Mouse (Mus musculus): ENCODE data around the gene Rad51b. TPM values are rescaled to one million over a fixed set of nuclear protein-coding genes. Genes with fewer than 3 reads are reported as not detected.

The Rad51b gene
- total and polyA plus RNA-seq, 3 experiments = 6.5 to 8.6 (median 8.5) TPM

- Histone ChIP-seq H3K4me1 (ENCODE audit: control insufficient read depth in 1 of 2, insufficient read depth in 2 of 2) (peaks cover 21 to 77% of the 10 kb centered on the region in 2 experiments), H3K9me3 (replicated peaks; ENCODE audit: low read length) (no peaks in the 10 kb centered on the region), H3K79me2 (replicated peaks; ENCODE audit: control insufficient read depth, extremely low read depth, insufficient read depth, poor library complexity, severe bottlenecking) (no peaks in the 10 kb centered on the region), H3K27ac (ENCODE audit: insufficient read depth, low read depth) (peak overlapping the region; percentile 60; the same call in 1 of the 2 replicates), H3K27me3 (replicated peaks) (no peaks in the 10 kb centered on the region), H3K36me3 (replicated peaks in 1 of 2; ENCODE audit: control insufficient read depth in 1 of 2, insufficient read depth in 1 of 2, low read length in 1 of 2) (no peaks in the 10 kb centered on the region), H3K4me2 (ENCODE audit: insufficient read depth, low read depth, poor library complexity, severe bottlenecking) (no peak overlapping the region), H3K4me3 (replicated peaks in 1 of 3; ENCODE audit: low read depth in 2 of 3, low read length in 2 of 3, poor library complexity in 1 of 3) (no peak overlapping the region), H3K9ac (ENCODE audit: insufficient read depth, low read depth) (peak overlapping the region; percentile 56; the same call in 1 of the 2 replicates)
- dilution Hi-C loops (cut with MboI; ENCODE audit: extremely low pct_ligation_motif_present, extremely low pct_unique_long_range_greater_than_20kb, low sequenced_read_pairs) = no loop called here
- DNase-seq (ENCODE audit: extremely low read depth) = no peak
- in situ Hi-C loops (cut with MboI; ENCODE audit: low pct_ligation_motif_present, low pct_unique_long_range_greater_than_20kb, low sequenced_read_pairs) = no loop called here
- no peak for TF ChIP-seq ZNF384 (IDR thresholded peaks at IDR 0.05; ENCODE audit: low read depth, low read length)
- TF ChIP-seq RAD21 (IDR thresholded peaks at IDR 0.05; ENCODE audit: low read depth, low read length) = no peak
- no peak for TF ChIP-seq RCOR1 (conservative IDR thresholded peaks at IDR 0.05; ENCODE audit: low read depth, low read length)
- no peak for TF ChIP-seq MAX (IDR thresholded peaks at IDR 0.05; ENCODE audit: low read length)
- TF ChIP-seq NELFE (IDR thresholded peaks at IDR 0.05; ENCODE audit: low read depth, low read length) = no peak
- no peak for TF ChIP-seq MYC (IDR thresholded peaks at IDR 0.05; ENCODE audit: low read depth, low read length)
- TF ChIP-seq TBP (conservative IDR thresholded peaks at IDR 0.05; ENCODE audit: low read depth, low read length) = no peak
- no peak for TF ChIP-seq HCFC1 (IDR thresholded peaks at IDR 0.05; ENCODE audit: low read depth, low read length)
- no peak for TF ChIP-seq E2F4 (IDR thresholded peaks at IDR 0.05; ENCODE audit: insufficient replicate concordance, low read depth, low read length)
- TF ChIP-seq CTCF (conservative IDR thresholded peaks at IDR 0.05 in 1 of 2, IDR thresholded peaks at IDR 0.05 in 1 of 2; ENCODE audit: low read depth in 2 of 2, low read length in 2 of 2) = no peak
- TF ChIP-seq CHD1 (IDR thresholded peaks at IDR 0.05; ENCODE audit: low read depth, low read length) = no peak
- no peak for TF ChIP-seq USF1 (IDR thresholded peaks at IDR 0.05; ENCODE audit: low read depth, low read length)
- no peak for TF ChIP-seq POLR2AphosphoS2 (IDR thresholded peaks at IDR 0.05; ENCODE audit: low read depth, low read length)
- no peak for TF ChIP-seq ZKSCAN1 (IDR thresholded peaks at IDR 0.05; ENCODE audit: borderline replicate concordance, low read depth, low read length)
- TF ChIP-seq MAFK (IDR thresholded peaks at IDR 0.05; ENCODE audit: insufficient replicate concordance, low read length) = no peak
- no peak for TF ChIP-seq SIN3A (IDR thresholded peaks at IDR 0.05; ENCODE audit: low read length)
Observed at GRCm38 (mm10) chr12:79442836-79443390, 145.8 kb downstream of the Rad51b start.

DNA sequence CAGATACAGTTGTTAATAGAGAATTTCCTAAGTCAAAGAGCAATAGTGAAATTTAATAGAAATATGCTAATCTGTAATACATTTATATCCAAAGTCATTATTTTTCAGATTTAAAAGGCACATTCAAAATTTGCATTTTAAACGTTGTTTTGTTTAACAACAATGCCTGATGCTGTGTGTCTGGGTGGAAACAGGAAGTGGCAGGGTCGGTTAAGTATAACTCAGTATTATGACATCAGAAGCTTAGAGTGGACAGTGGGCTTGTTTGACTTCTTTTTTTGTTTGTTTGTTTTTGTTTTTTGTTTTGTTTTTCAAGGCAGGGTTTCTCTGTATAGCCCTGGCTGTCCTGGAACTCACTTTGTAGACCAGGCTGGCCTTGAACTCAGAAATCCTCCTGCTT lies 147.6 kb downstream of the Rad51b start:
- Histone ChIP-seq H3K4me3 (replicated peaks in 1 of 3; ENCODE audit: low read depth in 2 of 3, low read length in 2 of 3, poor library complexity in 1 of 3) (no peak overlapping the region), H3K27ac (ENCODE audit: insufficient read depth, low read depth) (no peak overlapping the region), H3K4me1 (ENCODE audit: control insufficient read depth in 1 of 2, insufficient read depth in 2 of 2) (peaks cover 12 to 61% of the 10 kb centered on the region in 2 experiments; a peak in 3 of 4 replicates), H3K36me3 (replicated peaks in 1 of 2; ENCODE audit: control insufficient read depth in 1 of 2, insufficient read depth in 1 of 2, low read length in 1 of 2) (no peaks in the 10 kb centered on the region), H3K9me3 (replicated peaks; ENCODE audit: low read length) (no peaks in the 10 kb centered on the region), H3K4me2 (ENCODE audit: insufficient read depth, low read depth, poor library complexity, severe bottlenecking) (no peak overlapping the region), H3K79me2 (replicated peaks; ENCODE audit: control insufficient read depth, extremely low read depth, insufficient read depth, poor library complexity, severe bottlenecking) (no peaks in the 10 kb centered on the region), H3K9ac (ENCODE audit: insufficient read depth, low read depth) (no peak overlapping the region), H3K27me3 (replicated peaks) (no peaks in the 10 kb centered on the region)
- dilution Hi-C loops (cut with MboI; ENCODE audit: extremely low pct_ligation_motif_present, extremely low pct_unique_long_range_greater_than_20kb, low sequenced_read_pairs) = no loop called here
- in situ Hi-C loops (cut with MboI; ENCODE audit: low pct_ligation_motif_present, low pct_unique_long_range_greater_than_20kb, low sequenced_read_pairs) = no loop called here
- TF ChIP-seq EP300 (IDR thresholded peaks at IDR 0.05; ENCODE audit: low read length) (0 out of 2 replicates have a peak, but pooled peaks have one; percentile 12), TBP (conservative IDR thresholded peaks at IDR 0.05; ENCODE audit: low read depth, low read length) (no peak)
- DNase-seq (ENCODE audit: extremely low read depth) = no peak
